Mouse (Mus musculus) hindbrain, embryonic 11.5 days (tissue): ENCODE data around the gene Cela3b. TPM values are rescaled to one million over a fixed set of nuclear protein-coding genes. Genes with fewer than 3 reads are reported as not detected.

Source experiments
- ATAC-seq: fragments of 200-750 bp; cut with Nextera tagmentation; 2 replicates; pipeline ENCODE4 v1.8.0; 2017; ENCODE audit warnings: mild to moderate bottlenecking, moderate TSS enrichment, moderate library complexity; ENCODE audit not compliant: low FRiP score
- DNase-seq: peaks from one replicate; pipeline ENCODE4 v3.0.0-alpha.2; 2015; ENCODE audit warnings: low spot score
- H3K27ac ChIP-seq: fragments of 300-500 bp; sonication (generic); 2 replicates; pipeline ENCODE4 v1.5.1; 2014; ENCODE audit warnings: mild to moderate bottlenecking, low read depth, low read length
- H3K27me3 ChIP-seq: fragments of 300-500 bp; sonication (generic); 2 replicates; pipeline ENCODE4 v1.6.1; 2014; ENCODE audit warnings: mild to moderate bottlenecking, low read length, moderate library complexity, mixed read lengths; ENCODE audit not compliant: control insufficient read depth, insufficient read depth
- H3K36me3 ChIP-seq: fragments of 300-500 bp; sonication (generic); 2 replicates; pipeline ENCODE4 v1.6.1; 2014; ENCODE audit warnings: mild to moderate bottlenecking, low read length, moderate library complexity, mixed read lengths; ENCODE audit not compliant: control insufficient read depth, insufficient read depth
- H3K4me1 ChIP-seq: fragments of 300-500 bp; sonication (generic); replicated peaks from 2 replicates; pipeline ENCODE4 v1.6.1; 2014; ENCODE audit warnings: low read length, mixed read lengths; ENCODE audit not compliant: control insufficient read depth, insufficient read depth
- H3K4me2 ChIP-seq: fragments of 300-500 bp; sonication (generic); replicated peaks from 2 replicates; pipeline ENCODE4 v1.6.1; 2014; ENCODE audit warnings: mild to moderate bottlenecking, low read depth, low read length
- H3K4me3 ChIP-seq: fragments of 300-500 bp; sonication (generic); 2 replicates; pipeline ENCODE4 v1.5.1; 2014; ENCODE audit warnings: low read depth, low read length
- H3K9ac ChIP-seq: fragments of 300-500 bp; sonication (generic); 2 replicates; pipeline ENCODE4 v1.6.1; 2014; ENCODE audit warnings: low read depth, low read length
- H3K9me3 ChIP-seq: fragments of 300-500 bp; sonication (generic); 2 replicates; pipeline ENCODE4 v1.6.1; 2016; ENCODE audit warnings: low read length; ENCODE audit not compliant: control insufficient read depth
- WGBS: fragments of 180-500 bp; shearing (Covaris S2); extraction: QIAGEN DNeasy Blood & Tissue Kit; methylation state at CpG from one replicate; pipeline ENCODE4 v1.1.7; 2014; 5-methylcytosine and 5-hydroxymethylcytosine counted together
- polyA plus RNA-seq: library from polyadenylated mRNA; unstranded; fragments of >200 nt; fragmentation: Nextera tagmentation; extraction: Ambion mirVana; gene quantifications from 2 replicates; pipeline ENCODE4 v1.2.1, GENCODE M21; 2014

The Cela3b gene
- polyA plus RNA-seq, 1 experiment from 2014 or later = not detected

- 52% methylated on average over 6 of the region's 6 CpGs for whole genome bisulfite sequencing
- peak overlapping the region; percentile 89 for H3K4me2 ChIP-seq
- H3K27ac ChIP-seq = no peak overlapping the region
- H3K4me3 ChIP-seq = peak overlapping the region; percentile 82
- no peaks in the 10 kb centered on the region for H3K4me1 ChIP-seq
- no peaks in the 10 kb centered on the region for H3K9me3 ChIP-seq
- H3K9ac ChIP-seq = peak overlapping the region; percentile 87; the same call in 1 of the 2 replicates
- H3K27me3 ChIP-seq = 0 out of 2 replicates have a peak, but pooled peaks cover 2% of the 10 kb centered on the region
- no peaks in the 10 kb centered on the region for H3K36me3 ChIP-seq
- DNase-seq (no peak), ATAC-seq (no peak)
These were observed 41.4 kb downstream of the Cela3b start for GRCm38 (mm10) chr4:137388983-137389382.

- no peaks in the 10 kb centered on the region for H3K4me1 ChIP-seq
- DNase-seq = peak; percentile 93
- WGBS = under 1% methylated on average over 45 of the region's 46 CpGs
- H3K4me3 ChIP-seq = peak overlapping the region; percentile 82
- no peaks in the 10 kb centered on the region for H3K36me3 ChIP-seq
- H3K4me2 ChIP-seq = peak overlapping the region; percentile 89
- H3K27ac ChIP-seq = peak overlapping the region; percentile 71
- peak; percentile 92 for ATAC-seq
- peak overlapping the region; percentile 87 for H3K9ac ChIP-seq
- H3K27me3 ChIP-seq = 0 out of 2 replicates have a peak, but pooled peaks cover 2% of the 10 kb centered on the region
- no peaks in the 10 kb centered on the region for H3K9me3 ChIP-seq
These were observed 42.1 kb downstream of the Cela3b start for GRCm38 (mm10) chr4:137388059-137388794.

DNA sequence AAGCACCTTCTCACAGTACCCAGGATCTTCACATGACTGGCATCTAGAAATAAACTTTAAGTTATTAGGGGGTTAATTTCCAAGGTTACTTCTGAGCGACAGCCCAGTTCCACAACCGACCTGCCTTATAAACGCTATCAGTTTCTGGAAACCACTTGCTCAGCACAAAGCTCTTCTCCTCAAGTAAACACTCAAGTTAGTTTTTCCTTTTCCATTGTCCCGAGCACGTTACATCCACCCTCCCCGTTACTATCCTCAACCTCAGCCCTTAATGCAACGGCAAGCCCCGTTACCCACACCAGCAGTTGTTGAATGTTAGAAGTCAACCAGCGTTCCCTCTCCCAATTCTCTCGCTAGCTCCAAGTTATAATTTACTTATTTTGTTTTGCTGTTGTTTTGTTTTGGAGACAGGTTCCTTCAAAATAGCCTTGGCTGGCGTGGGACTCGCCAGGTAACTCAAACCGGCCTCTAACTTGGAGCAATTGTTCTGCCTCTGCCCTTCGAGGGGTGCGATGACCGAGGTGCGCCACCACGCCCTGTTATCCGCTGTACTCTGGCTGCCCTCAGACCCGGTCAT is 42.8 kb downstream of the Cela3b start:
- H3K9ac ChIP-seq = peak overlapping the region; percentile 87
- WGBS = under 1% methylated on average over 20 of the region's 20 CpGs
- H3K9me3 ChIP-seq = no peaks in the 10 kb centered on the region
- no peaks in the 10 kb centered on the region for H3K36me3 ChIP-seq
- ATAC-seq = no peak
- peak overlapping the region; percentile 71 for H3K27ac ChIP-seq
- peak overlapping the region; percentile 89 for H3K4me2 ChIP-seq
- 0 out of 2 replicates have a peak, but pooled peaks cover 2% of the 10 kb centered on the region for H3K27me3 ChIP-seq
- H3K4me3 ChIP-seq = peak overlapping the region; percentile 82
- peak; percentile 39 for DNase-seq
- no peaks in the 10 kb centered on the region for H3K4me1 ChIP-seq

- Histone ChIP-seq H3K4me3 (no peak overlapping the region), H3K27ac (no peak overlapping the region), H3K9me3 (no peaks in the 10 kb centered on the region), H3K4me1 (no peaks in the 10 kb centered on the region), H3K27me3 (no peaks in the 10 kb centered on the region), H3K9ac (no peak overlapping the region), H3K4me2 (no peak overlapping the region), H3K36me3 (no peaks in the 10 kb centered on the region)
- no peak for ATAC-seq
- DNase-seq = no peak
- 33% methylated on average over 15 of the region's 16 CpGs for WGBS
These were observed 49.4 kb downstream of the Cela3b start for GRCm38 (mm10) chr4:137380702-137381605.

DNA sequence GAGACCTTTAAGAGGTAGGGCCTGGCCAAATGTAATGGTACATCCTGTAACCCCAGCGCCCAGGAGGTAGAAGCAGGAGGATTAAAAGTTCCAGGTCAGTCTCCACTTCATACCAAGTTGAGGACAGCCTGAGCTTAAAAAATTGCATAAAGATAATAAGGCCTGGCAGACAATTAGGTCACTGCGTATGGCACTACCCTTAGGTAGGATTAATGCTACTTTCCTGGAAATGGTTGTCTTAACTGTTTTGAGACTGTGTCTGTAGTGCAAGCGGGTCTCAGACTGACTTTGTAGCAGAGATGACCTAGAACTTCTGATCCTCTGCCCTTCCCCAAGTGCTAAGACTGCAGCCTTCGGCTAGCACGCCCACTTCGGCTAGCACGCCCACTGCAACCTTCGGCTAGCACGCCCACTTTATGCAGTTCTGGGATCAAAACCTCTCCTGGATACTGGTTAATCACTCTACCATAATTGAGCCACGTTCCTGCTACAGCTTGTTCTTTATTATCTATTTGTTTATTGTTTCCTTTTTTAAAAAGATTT is 50.6 kb downstream of the Cela3b start:
- Histone ChIP-seq H3K4me2 (no peak overlapping the region), H3K27ac (no peak overlapping the region), H3K4me1 (no peaks in the 10 kb centered on the region), H3K9ac (no peak overlapping the region), H3K9me3 (no peaks in the 10 kb centered on the region), H3K4me3 (no peak overlapping the region), H3K36me3 (no peaks in the 10 kb centered on the region), H3K27me3 (no peaks in the 10 kb centered on the region)
- ATAC-seq = no peak
- DNase-seq = no peak
- 85% methylated on average over 10 of the region's 10 CpGs for WGBS

GRCm38 (mm10) chr4:137379085-137379484 is 51.3 kb downstream of the Cela3b start:
- Histone ChIP-seq H3K9ac (no peak overlapping the region), H3K4me3 (no peak overlapping the region), H3K36me3 (no peaks in the 10 kb centered on the region), H3K9me3 (no peaks in the 10 kb centered on the region), H3K4me2 (no peak overlapping the region), H3K27ac (no peak overlapping the region), H3K27me3 (no peaks in the 10 kb centered on the region), H3K4me1 (no peaks in the 10 kb centered on the region)
- DNase-seq (no peak), ATAC-seq (no peak)
- WGBS = 83% methylated on average over 3 of the region's 3 CpGs

DNA sequence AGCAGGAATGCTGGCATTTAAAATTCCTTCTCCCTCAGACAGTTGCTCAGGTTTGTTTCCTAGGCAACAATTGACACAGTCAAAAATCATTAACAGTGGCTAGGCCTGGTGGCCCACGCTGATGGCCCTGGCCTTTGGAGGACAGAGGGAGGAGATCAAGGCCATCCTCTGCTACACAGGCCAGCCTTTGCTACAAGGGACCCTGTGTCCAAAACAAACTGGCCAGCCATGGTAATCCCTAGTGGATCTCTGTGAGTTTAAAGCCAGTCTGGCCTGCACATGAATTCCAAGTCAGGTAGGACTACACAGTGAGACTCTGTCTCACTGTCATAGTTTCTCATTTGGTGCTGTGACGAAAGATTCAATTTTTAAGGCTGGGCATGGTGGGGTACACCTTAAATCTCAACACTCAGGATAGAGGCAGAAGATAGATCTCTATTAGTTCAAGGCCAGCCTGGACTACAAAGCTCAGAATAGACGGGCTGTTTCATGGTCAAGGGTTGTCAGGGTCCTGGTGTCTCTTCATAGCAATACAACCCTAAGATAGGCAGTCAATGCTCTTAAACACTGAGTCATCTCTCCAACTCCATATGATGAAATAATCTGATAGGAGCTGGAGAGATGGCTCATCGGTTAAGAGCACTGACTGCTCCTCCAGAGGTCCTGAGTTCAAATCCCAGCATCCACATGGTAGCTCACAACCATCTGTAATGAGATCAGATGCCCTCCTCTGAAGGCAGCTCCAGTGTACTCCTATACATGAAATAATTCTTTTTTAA is 52.6 kb downstream of the Cela3b start:
- H3K27me3 ChIP-seq = no peaks in the 10 kb centered on the region
- 84% methylated on average over 4 of the region's 4 CpGs for WGBS
- no peak overlapping the region for H3K4me2 ChIP-seq
- no peak overlapping the region for H3K27ac ChIP-seq
- no peak for ATAC-seq
- DNase-seq = no peak
- H3K9me3 ChIP-seq = no peaks in the 10 kb centered on the region
- H3K4me1 ChIP-seq = no peaks in the 10 kb centered on the region
- no peak overlapping the region for H3K4me3 ChIP-seq
- no peaks in the 10 kb centered on the region for H3K36me3 ChIP-seq
- H3K9ac ChIP-seq = no peak overlapping the region

- no peak for ATAC-seq
- no peaks in the 10 kb centered on the region for H3K27me3 ChIP-seq
- no peak overlapping the region for H3K9ac ChIP-seq
- H3K36me3 ChIP-seq = no peaks in the 10 kb centered on the region
- H3K4me1 ChIP-seq = no peaks in the 10 kb centered on the region
- 90% methylated on average over 2 of the region's 2 CpGs for WGBS
- no peak for DNase-seq
- no peak overlapping the region for H3K4me2 ChIP-seq
- H3K4me3 ChIP-seq = no peak overlapping the region
- no peak overlapping the region for H3K27ac ChIP-seq
- H3K9me3 ChIP-seq = no peaks in the 10 kb centered on the region
These were observed 53.6 kb downstream of the Cela3b start for GRCm38 (mm10) chr4:137376778-137377177.
